In genomic region chr17:34895724-34896123, GRCm38 (mm10) we compare ENCODE assay signal across 10 mouse cellular contexts. TPM values are rescaled to one million over a fixed set of nuclear protein-coding genes. Genes with fewer than 3 reads are reported as not detected.
DNase-seq lines count a peak whose midpoint lies in the region; ATAC-seq and TF ChIP-seq lines count a peak whose summit lies in the region.
"Had no signal": no experiment of that assay in that cellular context is flagged by ENCODE, and none has a peak within 500 bp of the region (broad histone marks: within the 10 kb centered on the region; RNA-seq: fewer than 3 reads in every experiment).

No protein-coding gene starts in this region.

- peak overlapping the region; percentile 99 for H3K4me2 ChIP-seq in kidney, postnatal 0 days (ENCODE audit: low read length)
- H3K4me2 ChIP-seq in embryonic facial prominence, embryonic 15.5 days (replicated peaks), result peak overlapping the region; percentile 87
- H3K4me2 ChIP-seq in hindbrain, embryonic 14.5 days (replicated peaks), result peak overlapping the region; percentile 79
- peak overlapping the region; percentile 91 for H3K4me2 ChIP-seq in midbrain, embryonic 15.5 days

- peak overlapping the region; percentile 88; the same call in 1 of the 2 replicates for H3K4me3 ChIP-seq in kidney, postnatal 0 days (replicated peaks; ENCODE audit: low read depth, low read length)
- H3K4me3 ChIP-seq in embryonic facial prominence, embryonic 15.5 days (replicated peaks), result peak overlapping the region; percentile 71
- H3K4me3 ChIP-seq in hindbrain, embryonic 14.5 days (replicated peaks; ENCODE audit: low read length), result peak overlapping the region; percentile 75
- peak overlapping the region; percentile 81 for H3K4me3 ChIP-seq in midbrain, embryonic 15.5 days

- no peaks in the 10 kb centered on the region for H3K9me3 ChIP-seq in kidney, postnatal 0 days (replicated peaks; ENCODE audit: low read length)
- no peaks in the 10 kb centered on the region for H3K9me3 ChIP-seq in embryonic facial prominence, embryonic 15.5 days (replicated peaks)
- no peaks in the 10 kb centered on the region for H3K9me3 ChIP-seq in hindbrain, embryonic 14.5 days (ENCODE audit: control insufficient read depth, low read length)
- no peaks in the 10 kb centered on the region for H3K9me3 ChIP-seq in midbrain, embryonic 15.5 days

- no peak overlapping the region for H3K9ac ChIP-seq in kidney, postnatal 0 days (ENCODE audit: low read depth, low read length)
- H3K9ac ChIP-seq in embryonic facial prominence, embryonic 15.5 days, result peak overlapping the region; percentile 67; the same call in 1 of the 2 replicates
- peak overlapping the region; percentile 89 for H3K9ac ChIP-seq in hindbrain, embryonic 14.5 days
- H3K9ac ChIP-seq in midbrain, embryonic 15.5 days, result peak overlapping the region; percentile 92

- no peaks in the 10 kb centered on the region for H3K27me3 ChIP-seq in kidney, postnatal 0 days (ENCODE audit: insufficient read depth, low read length)
- no peaks in the 10 kb centered on the region for H3K27me3 ChIP-seq in embryonic facial prominence, embryonic 15.5 days
- no peaks in the 10 kb centered on the region for H3K27me3 ChIP-seq in hindbrain, embryonic 14.5 days (ENCODE audit: control insufficient read depth, insufficient read depth, low read length)
- H3K27me3 ChIP-seq in midbrain, embryonic 15.5 days (replicated peaks), result no peaks in the 10 kb centered on the region

- H3K27ac ChIP-seq in kidney, postnatal 0 days, result peak overlapping the region; percentile 93; the same call in 1 of the 2 replicates
- peak overlapping the region; percentile 91; the same call in 1 of the 2 replicates for H3K27ac ChIP-seq in embryonic facial prominence, embryonic 15.5 days (replicated peaks)
- peak overlapping the region; percentile 96 for H3K27ac ChIP-seq in hindbrain, embryonic 14.5 days
- H3K27ac ChIP-seq in midbrain, embryonic 15.5 days, result peak overlapping the region; percentile 95

- ATAC-seq in kidney, postnatal 0 days (replicated peaks; ENCODE audit: low FRiP score, low read depth), result no peak
- no peak for ATAC-seq in embryonic facial prominence, embryonic 15.5 days (ENCODE audit: insufficient number of reproducible peaks, low FRiP score, low TSS enrichment, low read depth)
- ATAC-seq in hindbrain, embryonic 14.5 days (ENCODE audit: low FRiP score), result no peak
- no peak for ATAC-seq in midbrain, embryonic 15.5 days (replicated peaks)

- H3K4me1 ChIP-seq in kidney, postnatal 0 days (replicated peaks; ENCODE audit: insufficient read depth, low read length), result peaks cover 14% of the 10 kb centered on the region
- H3K4me1 ChIP-seq in embryonic facial prominence, embryonic 15.5 days, result peaks cover 30% of the 10 kb centered on the region
- H3K4me1 ChIP-seq in hindbrain, embryonic 14.5 days (replicated peaks; ENCODE audit: control insufficient read depth, insufficient read depth, low read length), result peaks cover 37% of the 10 kb centered on the region
- peaks cover 50% of the 10 kb centered on the region for H3K4me1 ChIP-seq in midbrain, embryonic 15.5 days

- DNase-seq in kidney, postnatal 0 days (ENCODE audit: low spot score), result no peak
- no peak for DNase-seq in kidney, postnatal 14 days
- DNase-seq in hindbrain, embryonic 14.5 days (ENCODE audit: low spot score), result no peak
- DNase-seq in Muller cell, postnatal 12 days (ENCODE audit: inconsistent ontology term), result no peak
- DNase-seq in gastrocnemius, postnatal 10 days, result no peak
- DNase-seq in cerebellum, postnatal 10 days, result no peak
- DNase-seq: kidney, postnatal 36 days had no signal

- WGBS in kidney, postnatal 0 days, result 92% methylated on average over 15 of the region's 15 CpGs
- WGBS in embryonic facial prominence, embryonic 15.5 days, result 89% methylated on average over 15 of the region's 15 CpGs
- 90% methylated on average over 15 of the region's 15 CpGs for WGBS in hindbrain, embryonic 14.5 days
- 89% methylated on average over 15 of the region's 15 CpGs for WGBS in midbrain, embryonic 15.5 days

- no peak for TF ChIP-seq CTCF in kidney, postnatal 0 days (IDR thresholded peaks at IDR 0.05; ENCODE audit: low read depth)

- H3K36me3 ChIP-seq in kidney, postnatal 0 days (ENCODE audit: insufficient read depth, low read length), result 0 out of 2 replicates have a peak, but pooled peaks cover 5% of the 10 kb centered on the region
- H3K36me3 ChIP-seq in embryonic facial prominence, embryonic 15.5 days, result peaks cover 4% of the 10 kb centered on the region; the same call in 1 of the 2 replicates
- peaks cover 11% of the 10 kb centered on the region; the same call in 1 of the 2 replicates for H3K36me3 ChIP-seq in hindbrain, embryonic 14.5 days (replicated peaks; ENCODE audit: control insufficient read depth, insufficient read depth)
- 0 out of 2 replicates have a peak, but pooled peaks cover 3% of the 10 kb centered on the region for H3K36me3 ChIP-seq in midbrain, embryonic 15.5 days (replicated peaks)

RNA-seq across cellular contexts. Expression of gene C2, which starts 2.3 kb away (rescaled TPM):
- polyA plus RNA-seq in kidney, postnatal 0 days (2015; fragmentation: Nextera tagmentation; extraction: Ambion mirVana), result 7.0 and 7.4 TPM in 2 replicates
- 6.7 and 7.3 TPM in 2 replicates for polyA plus RNA-seq in embryonic facial prominence, embryonic 15.5 days (2015; fragmentation: Nextera tagmentation; extraction: Ambion mirVana)
- 1.2 and 1.8 TPM in 2 replicates for polyA plus RNA-seq in hindbrain, embryonic 14.5 days (2014; fragmentation: Nextera tagmentation; extraction: Ambion mirVana)
- polyA plus RNA-seq in midbrain, embryonic 15.5 days (2015; fragmentation: Nextera tagmentation; extraction: Ambion mirVana), result 2.1 and 3.1 TPM in 2 replicates
- total RNA-seq in gastrocnemius, postnatal 10 days (2021), result 1 to 10 TPM; 4.3 to 5.6 TPM

RNA-seq across cellular contexts. Expression of gene Ehmt2, which starts 2.5 kb away (rescaled TPM):
- polyA plus RNA-seq in kidney, postnatal 0 days (2015; fragmentation: Nextera tagmentation; extraction: Ambion mirVana), result 44.1 and 49.1 TPM in 2 replicates
- polyA plus RNA-seq in embryonic facial prominence, embryonic 15.5 days (2015; fragmentation: Nextera tagmentation; extraction: Ambion mirVana), result 86.8 and 92.7 TPM in 2 replicates
- 72.6 and 82.1 TPM in 2 replicates for polyA plus RNA-seq in hindbrain, embryonic 14.5 days (2014; fragmentation: Nextera tagmentation; extraction: Ambion mirVana)
- polyA plus RNA-seq in midbrain, embryonic 15.5 days (2015; fragmentation: Nextera tagmentation; extraction: Ambion mirVana), result 113 and 119 TPM in 2 replicates
- total RNA-seq in gastrocnemius, postnatal 10 days (2021), result 10 to 100 TPM; 40.9 to 53.7 TPM

RNA-seq across cellular contexts. Expression of gene Gm20547, which starts 13.9 kb away (rescaled TPM):
- polyA plus RNA-seq in kidney, postnatal 0 days (2015; fragmentation: Nextera tagmentation; extraction: Ambion mirVana), result not detected in 2 replicates
- not detected in 2 replicates for polyA plus RNA-seq in embryonic facial prominence, embryonic 15.5 days (2015; fragmentation: Nextera tagmentation; extraction: Ambion mirVana)
- not detected in 2 replicates for polyA plus RNA-seq in hindbrain, embryonic 14.5 days (2014; fragmentation: Nextera tagmentation; extraction: Ambion mirVana)
- 0.18 TPM in 1 of 2 replicates, not detected in the other for polyA plus RNA-seq in midbrain, embryonic 15.5 days (2015; fragmentation: Nextera tagmentation; extraction: Ambion mirVana)
- not detected for total RNA-seq in gastrocnemius, postnatal 10 days (2021)
- total RNA-seq: megakaryocyte progenitor cell, adult 5-6 weeks had no signal

RNA-seq across cellular contexts. Expression of gene Zbtb12, which starts 16.4 kb away (rescaled TPM):
- 2.3 and 3.4 TPM in 2 replicates for polyA plus RNA-seq in kidney, postnatal 0 days (2015; fragmentation: Nextera tagmentation; extraction: Ambion mirVana)
- polyA plus RNA-seq in embryonic facial prominence, embryonic 15.5 days (2015; fragmentation: Nextera tagmentation; extraction: Ambion mirVana), result 3.2 and 4.2 TPM in 2 replicates
- 3.0 and 3.3 TPM in 2 replicates for polyA plus RNA-seq in hindbrain, embryonic 14.5 days (2014; fragmentation: Nextera tagmentation; extraction: Ambion mirVana)
- polyA plus RNA-seq in midbrain, embryonic 15.5 days (2015; fragmentation: Nextera tagmentation; extraction: Ambion mirVana), result 17.4 and 17.5 TPM in 2 replicates
- 1 to 10 TPM; 4.6 to 7.3 TPM for total RNA-seq in gastrocnemius, postnatal 10 days (2021)

RNA-seq across cellular contexts. Expression of gene Slc44a4, which starts 18.5 kb away (rescaled TPM):
- 24.2 and 27.3 TPM in 2 replicates for polyA plus RNA-seq in kidney, postnatal 0 days (2015; fragmentation: Nextera tagmentation; extraction: Ambion mirVana)
- 0.49 and 0.69 TPM in 2 replicates for polyA plus RNA-seq in embryonic facial prominence, embryonic 15.5 days (2015; fragmentation: Nextera tagmentation; extraction: Ambion mirVana)
- 0.11 and 0.12 TPM in 2 replicates for polyA plus RNA-seq in hindbrain, embryonic 14.5 days (2014; fragmentation: Nextera tagmentation; extraction: Ambion mirVana)
- not detected in 2 replicates for polyA plus RNA-seq in midbrain, embryonic 15.5 days (2015; fragmentation: Nextera tagmentation; extraction: Ambion mirVana)
- total RNA-seq in gastrocnemius, postnatal 10 days (2021), result not detected
